Mouse (Mus musculus) lung, embryonic 16.5 days (tissue): ENCODE measurements around the gene Gipc1. TPM values are rescaled to one million over a fixed set of nuclear protein-coding genes. Genes with fewer than 3 reads are reported as not detected.

Source experiments
- ATAC-seq: fragments of 200-750 bp; cut with Nextera tagmentation; 2 replicates; pipeline ENCODE4 v1.8.0; 2017; ENCODE audit warnings: low read depth, mild to moderate bottlenecking, moderate library complexity
- H3K27ac ChIP-seq: fragments of 300-500 bp; sonication (generic); 2 replicates; pipeline ENCODE4 v1.5.1; 2014; ENCODE audit warnings: mild to moderate bottlenecking, control low read depth, low read length
- H3K27me3 ChIP-seq: fragments of 300-500 bp; sonication (generic); 2 replicates; pipeline ENCODE4 v1.6.1; 2014; ENCODE audit warnings: low read depth, low read length, mixed read lengths; ENCODE audit not compliant: control insufficient read depth, insufficient read depth
- H3K36me3 ChIP-seq: fragments of 300-500 bp; sonication (generic); 2 replicates; pipeline ENCODE4 v1.6.1; 2014; ENCODE audit warnings: low read length; ENCODE audit not compliant: control insufficient read depth, insufficient read depth
- H3K4me1 ChIP-seq: fragments of 300-500 bp; sonication (generic); replicated peaks from 2 replicates; pipeline ENCODE4 v1.6.1; 2014; ENCODE audit warnings: low read length, mixed read lengths; ENCODE audit not compliant: control insufficient read depth, insufficient read depth
- H3K4me2 ChIP-seq: fragments of 300-500 bp; sonication (generic); 2 replicates; pipeline ENCODE4 v1.6.1; 2014; ENCODE audit warnings: low read depth, low read length, control low read depth
- H3K4me3 ChIP-seq: fragments of 300-500 bp; sonication (generic); 2 replicates; pipeline ENCODE4 v1.5.1; 2014; ENCODE audit warnings: mild to moderate bottlenecking, low read length, control low read depth
- H3K9ac ChIP-seq: fragments of 300-500 bp; sonication (generic); 2 replicates; pipeline ENCODE4 v1.6.1; 2014; ENCODE audit warnings: low read length, control low read depth
- H3K9me3 ChIP-seq: fragments of 300-500 bp; sonication (generic); 2 replicates; pipeline ENCODE4 v1.6.1; 2016; ENCODE audit warnings: low read length; ENCODE audit not compliant: control insufficient read depth
- WGBS: fragments of 180-500 bp; shearing (Covaris S2); extraction: QIAGEN DNeasy Blood & Tissue Kit; methylation state at CpG from one replicate; pipeline ENCODE4 v1.1.7; 2014; 5-methylcytosine and 5-hydroxymethylcytosine counted together
- polyA plus RNA-seq: library from polyadenylated mRNA; unstranded; fragments of >200 nt; fragmentation: Nextera tagmentation; extraction: Ambion mirVana; gene quantifications from 2 replicates; pipeline ENCODE4 v1.2.1, GENCODE M21; 2015

Gipc1 gene
- polyA plus RNA-seq, 1 experiment from 2014 or later: 190 TPM

DNA sequence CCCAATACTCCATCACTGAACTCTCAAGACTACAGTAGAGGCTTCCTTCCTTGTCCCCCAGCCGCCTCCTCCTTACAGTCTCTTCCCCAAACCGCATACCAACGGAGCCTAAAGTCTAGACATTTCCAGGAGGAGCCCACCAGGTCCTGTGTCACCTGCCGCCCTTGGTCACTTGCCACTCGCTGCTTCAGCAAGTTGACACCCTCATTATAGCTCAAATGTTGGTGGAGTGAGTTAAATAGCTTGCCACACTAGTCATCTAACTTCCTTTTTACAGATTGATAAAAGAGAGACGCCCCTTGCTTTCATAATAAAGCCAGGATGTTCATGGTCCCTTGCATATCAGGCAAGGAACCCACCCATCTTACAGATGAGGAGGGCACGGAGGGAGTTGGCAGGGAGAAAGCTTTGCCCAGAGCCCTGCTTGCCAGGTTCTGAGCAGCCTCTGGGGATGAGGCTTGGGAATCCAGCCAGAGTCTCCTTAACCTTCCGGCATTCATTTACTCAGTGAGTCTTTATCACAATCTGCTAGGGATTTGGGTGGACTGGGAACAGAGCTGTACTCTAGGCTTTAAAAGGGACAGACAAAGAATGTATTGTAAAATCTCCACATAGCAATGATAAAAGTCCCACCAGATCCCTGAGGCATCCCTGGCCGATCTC lies 48.1 kb downstream of the Gipc1 start:
- ATAC-seq: no peak
- H3K36me3 ChIP-seq: no peaks in the 10 kb centered on the region
- H3K4me2 ChIP-seq: no peak overlapping the region
- H3K27ac ChIP-seq: no peak overlapping the region
- H3K27me3 ChIP-seq: no peaks in the 10 kb centered on the region
- H3K4me1 ChIP-seq: peaks cover 19% of the 10 kb centered on the region
- WGBS: 73% methylated on average over 9 of the region's 9 CpGs
- no peak overlapping the region for H3K4me3 ChIP-seq
- no peak overlapping the region for H3K9ac ChIP-seq
- H3K9me3 ChIP-seq: no peaks in the 10 kb centered on the region; the same call in 1 of the 2 replicates

DNA sequence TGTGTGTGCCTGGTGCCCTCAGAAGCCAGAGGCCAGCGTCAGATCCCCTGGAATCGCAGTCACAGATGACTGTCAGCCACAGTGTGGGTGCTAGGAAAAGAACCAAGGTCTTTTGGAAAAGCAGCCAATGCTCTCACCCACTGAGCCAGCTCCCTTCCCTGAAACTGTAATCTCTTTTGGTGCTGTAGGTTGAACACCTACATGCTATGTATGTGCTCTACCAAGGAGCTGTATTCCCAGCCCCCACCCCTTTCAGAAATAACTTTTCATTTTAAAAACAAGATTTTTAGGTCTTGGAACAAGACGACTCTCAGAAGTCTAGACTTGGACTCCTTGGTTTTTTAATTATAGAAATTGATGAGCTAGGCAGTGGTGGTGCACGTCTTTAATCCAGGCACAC lies 50.9 kb downstream of the Gipc1 start:
- Histone ChIP-seq H3K27ac (no peak overlapping the region), H3K9ac (no peak overlapping the region), H3K27me3 (no peaks in the 10 kb centered on the region), H3K4me1 (peaks cover 3% of the 10 kb centered on the region), H3K4me2 (no peak overlapping the region), H3K36me3 (no peaks in the 10 kb centered on the region), H3K4me3 (no peak overlapping the region), H3K9me3 (no peaks in the 10 kb centered on the region; the same call in 1 of the 2 replicates)
- no peak for ATAC-seq
- WGBS: 75% methylated on average over 4 of the region's 4 CpGs

DNA sequence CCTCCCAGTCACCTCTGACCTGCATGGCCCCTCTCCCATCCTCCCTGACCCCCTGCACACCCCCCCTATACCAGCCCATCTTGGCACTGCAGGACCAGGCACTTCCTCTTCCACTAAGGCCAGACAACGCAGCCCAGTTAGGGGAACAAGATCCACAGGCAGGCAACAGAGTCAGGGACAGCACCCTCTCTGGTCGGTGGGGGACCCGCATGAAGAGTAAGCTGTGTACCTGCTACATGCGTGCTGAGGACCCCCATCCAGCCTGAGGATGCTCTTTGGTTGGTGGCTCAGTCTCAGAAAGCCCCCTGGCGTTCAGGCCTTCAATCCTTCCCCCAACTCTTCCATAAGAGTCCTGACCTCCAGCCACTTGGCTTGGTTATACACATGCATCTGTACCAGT lies 53.9 kb downstream of the Gipc1 start:
- H3K9ac ChIP-seq: no peak overlapping the region
- no peak for ATAC-seq
- no peaks in the 10 kb centered on the region for H3K4me1 ChIP-seq
- H3K27me3 ChIP-seq: no peaks in the 10 kb centered on the region
- WGBS: 59% methylated on average over 5 of the region's 5 CpGs
- H3K4me3 ChIP-seq: no peak overlapping the region
- H3K4me2 ChIP-seq: no peak overlapping the region
- H3K27ac ChIP-seq: no peak overlapping the region
- no peaks in the 10 kb centered on the region; the same call in 1 of the 2 replicates for H3K9me3 ChIP-seq
- H3K36me3 ChIP-seq: no peaks in the 10 kb centered on the region

DNA sequence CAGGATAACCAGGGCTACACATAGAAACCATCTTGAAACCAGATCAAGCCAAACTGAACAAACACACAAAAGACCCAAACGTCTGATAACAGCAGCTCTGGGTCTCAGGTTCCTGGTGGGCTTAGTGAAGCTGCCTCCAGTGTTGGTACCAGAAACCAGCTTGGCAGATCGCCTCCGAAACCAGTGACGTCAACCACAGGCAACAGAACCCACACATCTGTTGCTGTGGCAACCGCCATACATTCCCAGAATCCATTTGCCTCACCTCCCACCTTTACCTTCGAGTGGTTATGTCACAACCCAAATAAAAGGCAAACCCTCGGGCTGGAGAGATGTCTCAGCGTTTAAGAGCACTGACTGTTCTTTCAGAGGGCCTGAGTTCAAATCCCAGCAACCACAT lies 55.1 kb downstream of the Gipc1 start:
- no peaks in the 10 kb centered on the region for H3K27me3 ChIP-seq
- H3K9me3 ChIP-seq: no peaks in the 10 kb centered on the region
- no peak overlapping the region for H3K4me3 ChIP-seq
- no peak overlapping the region for H3K27ac ChIP-seq
- H3K9ac ChIP-seq: no peak overlapping the region
- no peak overlapping the region for H3K4me2 ChIP-seq
- no peaks in the 10 kb centered on the region for H3K4me1 ChIP-seq
- 62% methylated on average over 8 of the region's 8 CpGs for WGBS
- no peaks in the 10 kb centered on the region for H3K36me3 ChIP-seq
- no peak for ATAC-seq

Other genes starting within 250 kb of the Gipc1 start
- 114 TPM in 2 replicates for gene Scoc, start 194.3 kb upstream of the Gipc1 start, polyA plus RNA-seq
- not detected in 2 replicates for gene Olfr370, start 116.9 kb upstream of the Gipc1 start, polyA plus RNA-seq
- gene Ndufb7, start 86.0 kb upstream of the Gipc1 start, polyA plus RNA-seq: 338 and 350 TPM in 2 replicates
- 491 and 509 TPM in 2 replicates for gene Tecr, start 44.7 kb upstream of the Gipc1 start, polyA plus RNA-seq
- gene Dnajb1, start 44.5 kb upstream of the Gipc1 start, polyA plus RNA-seq: 65.0 and 65.2 TPM in 2 replicates
- gene Ptger1, start 14.0 kb downstream of the Gipc1 start, polyA plus RNA-seq: 1.4 TPM in 2 replicates
- 27.2 and 31.8 TPM in 2 replicates for gene Pkn1, start 46.5 kb downstream of the Gipc1 start, polyA plus RNA-seq
- 150 and 158 TPM in 2 replicates for gene Ddx39, start 62.5 kb downstream of the Gipc1 start, polyA plus RNA-seq
- 77.6 and 78.2 TPM in 2 replicates for gene Adgre5, start 88.6 kb downstream of the Gipc1 start, polyA plus RNA-seq
- gene Adgrl1, start 247.4 kb downstream of the Gipc1 start, polyA plus RNA-seq: 14.8 and 16.1 TPM in 2 replicates